ENCODE assay signal across 11 mouse cellular contexts in genomic region chr3:87949955-87950515, GRCm38 (mm10). TPM values are rescaled to one million over a fixed set of nuclear protein-coding genes. Genes with fewer than 3 reads are reported as not detected.
DNase-seq lines count a peak whose midpoint lies in the region; ATAC-seq and TF ChIP-seq lines count a peak whose summit lies in the region.
"Had no signal": no experiment of that assay in that cellular context is flagged by ENCODE, and none has a peak within 500 bp of the region (broad histone marks: within the 10 kb centered on the region; RNA-seq: fewer than 3 reads in every experiment).

No protein-coding gene starts in this region.

- 2% methylated on average over 13 of the region's 13 CpGs for WGBS in hindbrain, embryonic 10.5 days
- WGBS in hindbrain, postnatal 0 days, result 20% methylated on average over 13 of the region's 13 CpGs
- 20% methylated on average over 13 of the region's 13 CpGs for WGBS in forebrain, postnatal 0 days

- TF ChIP-seq CTCF in hindbrain, postnatal 0 days (IDR thresholded peaks at IDR 0.05; ENCODE audit: low read depth), result no peak
- TF ChIP-seq CTCF in forebrain, postnatal 0 days (IDR thresholded peaks at IDR 0.05; ENCODE audit: low read depth), result no peak

- no peak overlapping the region for H3K9ac ChIP-seq in hindbrain, postnatal 0 days (replicated peaks; ENCODE audit: low read length)
- 0 out of 2 replicates have a peak overlapping the region, but pooled peaks have one; percentile 6 for H3K9ac ChIP-seq in forebrain, postnatal 0 days

- H3K4me3 ChIP-seq in hindbrain, embryonic 10.5 days, result peak overlapping the region; percentile 75
- no peak overlapping the region for H3K4me3 ChIP-seq in hindbrain, postnatal 0 days (ENCODE audit: low read length)
- H3K4me3 ChIP-seq in forebrain, postnatal 0 days (ENCODE audit: low read depth, low read length), result no peak overlapping the region
- H3K4me3 ChIP-seq in myocyte, result peak overlapping the region; percentile 25

- H3K27me3 ChIP-seq in hindbrain, embryonic 10.5 days (ENCODE audit: insufficient read depth, poor library complexity, severe bottlenecking), result no peaks in the 10 kb centered on the region
- H3K27me3 ChIP-seq in hindbrain, postnatal 0 days (ENCODE audit: insufficient read depth, low read length), result no peaks in the 10 kb centered on the region; the same call in 1 of the 2 replicates
- peaks cover 10% of the 10 kb centered on the region; the same call in 1 of the 2 replicates for H3K27me3 ChIP-seq in forebrain, postnatal 0 days (ENCODE audit: insufficient read depth, low read length)
- no peaks in the 10 kb centered on the region for H3K27me3 ChIP-seq in myocyte (ENCODE audit: control insufficient read depth, insufficient read depth, insufficient read length)

- H3K4me2 ChIP-seq in hindbrain, postnatal 0 days (ENCODE audit: low read depth, low read length), result no peak overlapping the region; the same call in 1 of the 2 replicates
- H3K4me2 ChIP-seq in forebrain, postnatal 0 days (ENCODE audit: low read depth), result no peak overlapping the region
- H3K4me2 ChIP-seq in myocyte (ENCODE audit: low read depth), result peak overlapping the region; percentile 76

- H3K9me3 ChIP-seq in hindbrain, embryonic 10.5 days, result no peaks in the 10 kb centered on the region
- no peaks in the 10 kb centered on the region for H3K9me3 ChIP-seq in hindbrain, postnatal 0 days (ENCODE audit: low read length)
- H3K9me3 ChIP-seq in forebrain, postnatal 0 days (ENCODE audit: low read length), result no peaks in the 10 kb centered on the region

- no peaks in the 10 kb centered on the region for H3K79me2 ChIP-seq in myocyte (ENCODE audit: control insufficient read depth, insufficient read depth)

- ATAC-seq in hindbrain, postnatal 0 days, result no peak
- ATAC-seq in forebrain, postnatal 0 days, result 0 out of 2 replicates have a peak, but pooled peaks have one; percentile 20
- no peak for ATAC-seq in megakaryocyte progenitor cell, adult 5-6 weeks (replicated peaks; ENCODE audit: poor library complexity)
- ATAC-seq: inflammation-experienced regulatory T-cells, adult 6 months had no signal

- peaks cover 37% of the 10 kb centered on the region for H3K36me3 ChIP-seq in hindbrain, embryonic 10.5 days
- no peaks in the 10 kb centered on the region for H3K36me3 ChIP-seq in hindbrain, postnatal 0 days (ENCODE audit: insufficient read depth, low read length)
- H3K36me3 ChIP-seq in forebrain, postnatal 0 days (ENCODE audit: insufficient read depth), result no peaks in the 10 kb centered on the region
- H3K36me3 ChIP-seq in myocyte (ENCODE audit: control insufficient read depth, insufficient read depth), result no peaks in the 10 kb centered on the region

- H3K27ac ChIP-seq in hindbrain, embryonic 10.5 days, result peak overlapping the region; percentile 97
- H3K27ac ChIP-seq in hindbrain, postnatal 0 days, result no peak overlapping the region
- H3K27ac ChIP-seq in forebrain, postnatal 0 days (ENCODE audit: low read depth, low read length), result no peak overlapping the region

- peak; percentile 71 for DNase-seq in hindbrain, embryonic 10.5 days (ENCODE audit: low spot score)
- no peak for DNase-seq in hindbrain, postnatal 0 days (ENCODE audit: low spot score)
- peak; percentile 46 for DNase-seq in R1 (ENCODE audit: low read depth, low spot score)
- no peak for DNase-seq in forebrain, postnatal 0 days
- DNase-seq in left cerebral cortex, adult 9 months (ENCODE audit: low spot score in 2 of 2), result no peak
- DNase-seq in spleen, adult 12 weeks (ENCODE audit: low spot score), result no peak
- DNase-seq: gastrocnemius, postnatal 10 days; liver had no signal

- H3K4me1 ChIP-seq in hindbrain, embryonic 10.5 days (replicated peaks), result peaks cover 87% of the 10 kb centered on the region
- peaks cover 22% of the 10 kb centered on the region for H3K4me1 ChIP-seq in hindbrain, postnatal 0 days (ENCODE audit: insufficient read depth, low read length)
- peaks cover 4% of the 10 kb centered on the region; the same call in 1 of the 2 replicates for H3K4me1 ChIP-seq in forebrain, postnatal 0 days (ENCODE audit: insufficient read depth)

- TF ChIP-seq POLR2A in myocyte (IDR thresholded peaks at IDR 0.05; ENCODE audit: insufficient read length, low read depth), result no peak

- H3ac ChIP-seq in myocyte (ENCODE audit: control insufficient read depth, insufficient read length), result no peak overlapping the region

TF ChIP-seq in myocyte, 11 proteins besides CTCF, POLR2A, EP300 and RAD21:
- TF ChIP-seq TCF3 (IDR thresholded peaks at IDR 0.05; ENCODE audit: insufficient read length, low read depth), result no peak
- TF ChIP-seq SRF (IDR thresholded peaks at IDR 0.05; ENCODE audit: control insufficient read depth, insufficient read length, low read depth), result no peak
- TF ChIP-seq MYOG (IDR thresholded peaks at IDR 0.05; ENCODE audit: control insufficient read depth in 1 of 3, insufficient read depth in 1 of 3, insufficient read length in 2 of 3, low read depth in 2 of 3), result no peak
- TF ChIP-seq USF1 (IDR thresholded peaks at IDR 0.05; ENCODE audit: low read depth), result no peak
- no peak for TF ChIP-seq TCF12 (IDR thresholded peaks at IDR 0.05; ENCODE audit: insufficient read depth, poor library complexity, severe bottlenecking)
- no peak for TF ChIP-seq REST (IDR thresholded peaks at IDR 0.05; ENCODE audit: insufficient read depth, insufficient read length)
- no peak for TF ChIP-seq MAX (IDR thresholded peaks at IDR 0.05; ENCODE audit: low read depth)
- no peak for TF ChIP-seq MYOD1 (IDR thresholded peaks at IDR 0.05; ENCODE audit: control insufficient read depth in 1 of 3, insufficient read length in 2 of 3, low read depth in 2 of 3)
- TF ChIP-seq E2F4 (IDR thresholded peaks at IDR 0.05; ENCODE audit: insufficient read depth), result no peak

RNA-seq across cellular contexts. Expression of gene Crabp2, which starts 1.6 kb away (rescaled TPM):
- polyA plus RNA-seq in hindbrain, embryonic 10.5 days (2016; fragmentation: Nextera tagmentation; extraction: Ambion mirVana), result 956 and 1,072 TPM in 2 replicates
- 9.8 and 28.6 TPM in 2 replicates for total RNA-seq in hindbrain, postnatal 0 days (2014; rRNA removed)
- polyA plus RNA-seq in hindbrain, postnatal 0 days (2015; fragmentation: Nextera tagmentation; extraction: Ambion mirVana), result 44.5 and 46.3 TPM in 2 replicates
- 16.8 and 17.4 TPM in 2 replicates for total RNA-seq in forebrain, postnatal 0 days (2014; rRNA removed)
- polyA plus RNA-seq in forebrain, postnatal 0 days (2015; fragmentation: Nextera tagmentation; extraction: Ambion mirVana), result 24.7 and 28.1 TPM in 2 replicates
- 67.6 TPM for polyA plus RNA-seq in myocyte (2012; fragmentation: generic; extraction: Trizol)
- not detected in 2 replicates for total RNA-seq in megakaryocyte progenitor cell, adult 5-6 weeks (2015)
- total RNA-seq in megakaryocyte progenitor cell, adult 5-6 weeks (2017), result not detected in 2 replicates
- polyA plus RNA-seq: inflammation-experienced regulatory T-cells, adult 6 months had no signal

RNA-seq across cellular contexts. Expression of gene Rrnad1, which starts 19.5 kb away (rescaled TPM):
- polyA plus RNA-seq in hindbrain, embryonic 10.5 days (2016; fragmentation: Nextera tagmentation; extraction: Ambion mirVana), result 18.9 and 20.9 TPM in 2 replicates
- 19.4 and 36.4 TPM in 2 replicates for total RNA-seq in hindbrain, postnatal 0 days (2014; rRNA removed)
- 18.1 and 19.3 TPM in 2 replicates for polyA plus RNA-seq in hindbrain, postnatal 0 days (2015; fragmentation: Nextera tagmentation; extraction: Ambion mirVana)
- total RNA-seq in forebrain, postnatal 0 days (2014; rRNA removed), result 19.3 and 31.8 TPM in 2 replicates
- 10.9 and 15.6 TPM in 2 replicates for polyA plus RNA-seq in forebrain, postnatal 0 days (2015; fragmentation: Nextera tagmentation; extraction: Ambion mirVana)
- 7.0 TPM for polyA plus RNA-seq in myocyte (2012; fragmentation: generic; extraction: Trizol)
- total RNA-seq in megakaryocyte progenitor cell, adult 5-6 weeks (2015), result 10.3 and 11.1 TPM in 2 replicates
- 13.2 and 16.2 TPM in 2 replicates for total RNA-seq in megakaryocyte progenitor cell, adult 5-6 weeks (2017)

RNA-seq across cellular contexts. Expression of gene Isg20l2, which starts 19.9 kb away (rescaled TPM):
- 73.3 and 75.7 TPM in 2 replicates for polyA plus RNA-seq in hindbrain, embryonic 10.5 days (2016; fragmentation: Nextera tagmentation; extraction: Ambion mirVana)
- total RNA-seq in hindbrain, postnatal 0 days (2014; rRNA removed), result 23.8 and 26.2 TPM in 2 replicates
- polyA plus RNA-seq in hindbrain, postnatal 0 days (2015; fragmentation: Nextera tagmentation; extraction: Ambion mirVana), result 19.1 and 20.1 TPM in 2 replicates
- total RNA-seq in forebrain, postnatal 0 days (2014; rRNA removed), result 29.1 and 31.9 TPM in 2 replicates
- polyA plus RNA-seq in forebrain, postnatal 0 days (2015; fragmentation: Nextera tagmentation; extraction: Ambion mirVana), result 16.1 and 19.3 TPM in 2 replicates
- polyA plus RNA-seq in myocyte (2012; fragmentation: generic; extraction: Trizol), result 19.4 TPM
- total RNA-seq in megakaryocyte progenitor cell, adult 5-6 weeks (2015), result 45.2 and 51.0 TPM in 2 replicates
- 41.1 and 51.0 TPM in 2 replicates for total RNA-seq in megakaryocyte progenitor cell, adult 5-6 weeks (2017)

RNA-seq across cellular contexts. Expression of gene Nes, which starts 20.8 kb away (rescaled TPM):
- 109 and 143 TPM in 2 replicates for polyA plus RNA-seq in hindbrain, embryonic 10.5 days (2016; fragmentation: Nextera tagmentation; extraction: Ambion mirVana)
- 37.2 and 40.0 TPM in 2 replicates for total RNA-seq in hindbrain, postnatal 0 days (2014; rRNA removed)
- polyA plus RNA-seq in hindbrain, postnatal 0 days (2015; fragmentation: Nextera tagmentation; extraction: Ambion mirVana), result 14.9 and 15.7 TPM in 2 replicates
- 32.4 and 39.2 TPM in 2 replicates for total RNA-seq in forebrain, postnatal 0 days (2014; rRNA removed)
- 14.5 and 17.9 TPM in 2 replicates for polyA plus RNA-seq in forebrain, postnatal 0 days (2015; fragmentation: Nextera tagmentation; extraction: Ambion mirVana)
- polyA plus RNA-seq in myocyte (2012; fragmentation: generic; extraction: Trizol), result 268 TPM
- 0.02 TPM in 1 of 2 replicates, not detected in the other for total RNA-seq in megakaryocyte progenitor cell, adult 5-6 weeks (2015)
- 0.20 TPM in 1 of 2 replicates, not detected in the other for total RNA-seq in megakaryocyte progenitor cell, adult 5-6 weeks (2017)
- polyA plus RNA-seq: inflammation-experienced regulatory T-cells, adult 6 months had no signal

RNA-seq across cellular contexts. Expression of gene Mrpl24, which starts 30.7 kb away (rescaled TPM):
- polyA plus RNA-seq in hindbrain, embryonic 10.5 days (2016; fragmentation: Nextera tagmentation; extraction: Ambion mirVana), result 74.7 and 76.1 TPM in 2 replicates
- 32.1 and 43.2 TPM in 2 replicates for total RNA-seq in hindbrain, postnatal 0 days (2014; rRNA removed)
- polyA plus RNA-seq in hindbrain, postnatal 0 days (2015; fragmentation: Nextera tagmentation; extraction: Ambion mirVana), result 44.6 and 50.3 TPM in 2 replicates
- 47.0 and 68.4 TPM in 2 replicates for total RNA-seq in forebrain, postnatal 0 days (2014; rRNA removed)
- 43.4 and 45.7 TPM in 2 replicates for polyA plus RNA-seq in forebrain, postnatal 0 days (2015; fragmentation: Nextera tagmentation; extraction: Ambion mirVana)
- polyA plus RNA-seq in myocyte (2012; fragmentation: generic; extraction: Trizol), result 114 TPM
- 157 and 195 TPM in 2 replicates for total RNA-seq in megakaryocyte progenitor cell, adult 5-6 weeks (2015)
- total RNA-seq in megakaryocyte progenitor cell, adult 5-6 weeks (2017), result 119 and 137 TPM in 2 replicates

Comparison
In these comparisons a context has a peak if more than half of its experiments do, and no peak if none do; other contexts are left out.
1. DNase-seq: peak in hindbrain, embryonic 10.5 days (single experiment) and R1 (single experiment); none in hindbrain, postnatal 0 days (single experiment), forebrain, postnatal 0 days (single experiment), left cerebral cortex, adult 9 months (0 of 2) and spleen, adult 12 weeks (single experiment).
2. H3K4me3 ChIP-seq: peak in hindbrain, embryonic 10.5 days (single experiment) and myocyte (single experiment); none in hindbrain, postnatal 0 days (single experiment) and forebrain, postnatal 0 days (single experiment).
3. RNA of gene Crabp2, which starts 1.6 kb away (polyA plus RNA-seq): 956 to 1,072 TPM in hindbrain, embryonic 10.5 days; 67.6 TPM in myocyte (single experiment), 44.5 to 46.3 TPM in hindbrain, postnatal 0 days and 24.7 to 28.1 TPM in forebrain, postnatal 0 days; every median in the first group is over 10 times any median in the second.